Mouse (Mus musculus) heart, postnatal 36 days (tissue): ENCODE measurements around the gene Lgals1. TPM values are rescaled to one million over a fixed set of nuclear protein-coding genes. Genes with fewer than 3 reads are reported as not detected.

Source experiments
- microRNA-seq, 2 experiments: library from miRNA; unstranded; fragments of <30 nt; microRNA quantifications; one replicate each; pipeline ENCODE4 v1.2.0; 2021; ENCODE audit warnings: borderline number of aligned reads in 2 of 2
- total RNA-seq, 2 experiments: library from RNA; stranded (reverse); gene quantifications; 2 replicates each; pipeline ENCODE4 v1.2.3; 2021

Lgals1 gene
- total RNA-seq, 2 experiments from 2014 or later, result 180 to 208 TPM

Small RNAs within 50 kb of the gene (microRNA-seq; reads per million reads assigned to microRNA genes)
- gene Mir6955, result 0.67 to 1.4 reads per million in 2 experiments

Other genes with a start within 250 kb of the Lgals1 start
- 1 to 10 TPM in 1 of 2 experiments, under 1 TPM in 1; 0.75 to 1.5 TPM for gene Elfn2, start 208.0 kb upstream of the Lgals1 start, total RNA-seq
- 10 to 100 TPM; 11.2 to 11.8 TPM for gene Mfng, start 153.2 kb upstream of the Lgals1 start, total RNA-seq
- 10 to 100 TPM; 15.4 to 19.0 TPM for gene Card10, start 123.7 kb upstream of the Lgals1 start, total RNA-seq
- gene Cdc42ep1, start 84.1 kb upstream of the Lgals1 start, total RNA-seq, result 10 to 100 TPM; 37.6 to 47.6 TPM
- under 1 TPM in 1 of 2 experiments, not detected in 1; 0.56 TPM for gene Lgals2, start 71.2 kb upstream of the Lgals1 start, total RNA-seq
- gene Gga1, start 49.5 kb upstream of the Lgals1 start, total RNA-seq, result 10 to 100 TPM; 40.3 to 43.2 TPM
- gene Gm49510, start 27.1 kb upstream of the Lgals1 start, total RNA-seq, result not detected
- 1 to 10 TPM; 5.8 to 6.5 TPM for gene Sh3bp1, start 27.0 kb upstream of the Lgals1 start, total RNA-seq
- gene Pdxp, start 12.8 kb upstream of the Lgals1 start, total RNA-seq, result under 1 TPM; 0.60 to 0.78 TPM
- 10 to 100 TPM; 14.2 to 16.2 TPM for gene Nol12, start 8.2 kb downstream of the Lgals1 start, total RNA-seq
- 10 to 100 TPM; 36.7 to 40.3 TPM for gene Triobp, start 21.0 kb downstream of the Lgals1 start, total RNA-seq
- 100 to 1,000 TPM in 1 of 2 experiments, 10 to 100 TPM in 1; 79.2 to 117 TPM for gene H1f0, start 101.7 kb downstream of the Lgals1 start, total RNA-seq
- gene Galr3, start 115.2 kb downstream of the Lgals1 start, total RNA-seq, result not detected
- gene Ankrd54, start 136.2 kb downstream of the Lgals1 start, total RNA-seq, result 1 to 10 TPM; 7.7 to 8.1 TPM
- gene Eif3l, start 148.5 kb downstream of the Lgals1 start, total RNA-seq, result 10 to 100 TPM; 71.6 to 72.7 TPM
- gene Micall1, start 182.2 kb downstream of the Lgals1 start, total RNA-seq, result 10 to 100 TPM; 39.0 to 50.1 TPM
- gene Polr2f, start 214.3 kb downstream of the Lgals1 start, total RNA-seq, result 100 to 1,000 TPM; 132 to 146 TPM
- 1 to 10 TPM; 1.3 to 2.8 TPM for gene 1700088E04Rik, start 214.5 kb downstream of the Lgals1 start, total RNA-seq
- 1 to 10 TPM; 1.4 to 1.6 TPM for gene Sox10, start 238.5 kb downstream of the Lgals1 start, total RNA-seq